Mouse (Mus musculus) embryonic facial prominence, embryonic 13.5 days (tissue): ENCODE results near the gene Ndufb3. TPM values are rescaled to one million over a fixed set of nuclear protein-coding genes. Genes with fewer than 3 reads are reported as not detected.
"Not testable (repeated sequence)": the region's sequence is repeated elsewhere in the genome, so short reads cannot be mapped to it uniquely, and the experiment has no call there.

ENCODE experiments used
- ATAC-seq: fragments of 200-750 bp; cut with Nextera tagmentation; 2 replicates; pipeline ENCODE4 v1.8.0; 2017; ENCODE audit warnings: low read depth; ENCODE audit not compliant: insufficient number of reproducible peaks, insufficient read depth, low FRiP score, low TSS enrichment
- H3K27ac ChIP-seq: fragments of 300-500 bp; sonication (generic); 2 replicates; pipeline ENCODE4 v1.5.1; 2015; ENCODE audit warnings: moderate library complexity, mild to moderate bottlenecking, inconsistent platforms
- H3K27me3 ChIP-seq: fragments of 300-500 bp; sonication (generic); 2 replicates; pipeline ENCODE4 v1.6.1; 2015; ENCODE audit warnings: mild to moderate bottlenecking, inconsistent platforms
- H3K36me3 ChIP-seq: fragments of 300-500 bp; sonication (generic); 2 replicates; pipeline ENCODE4 v1.6.1; 2015; ENCODE audit warnings: mild to moderate bottlenecking, inconsistent platforms
- H3K4me1 ChIP-seq: fragments of 300-500 bp; sonication (generic); 2 replicates; pipeline ENCODE4 v1.6.1; 2015; ENCODE audit warnings: inconsistent platforms
- H3K4me2 ChIP-seq: fragments of 300-500 bp; sonication (generic); 2 replicates; pipeline ENCODE4 v1.6.1; 2015; ENCODE audit warnings: moderate library complexity, mild to moderate bottlenecking, inconsistent platforms
- H3K4me3 ChIP-seq: fragments of 300-500 bp; sonication (generic); 2 replicates; pipeline ENCODE4 v1.5.1; 2015; ENCODE audit warnings: mild to moderate bottlenecking, inconsistent platforms
- H3K9ac ChIP-seq: fragments of 300-500 bp; sonication (generic); 2 replicates; pipeline ENCODE4 v1.6.1; 2015; ENCODE audit warnings: mild to moderate bottlenecking, inconsistent platforms
- H3K9me3 ChIP-seq: fragments of 300-500 bp; sonication (generic); 2 replicates; pipeline ENCODE4 v1.6.1; 2016; ENCODE audit warnings: inconsistent platforms
- WGBS: fragments of 180-500 bp; shearing (Covaris S2); methylation state at CpG from one replicate; pipeline ENCODE4 v1.1.7; 2015; ENCODE audit warnings: mixed read lengths; 5-methylcytosine and 5-hydroxymethylcytosine counted together
- polyA plus RNA-seq: library from polyadenylated mRNA; unstranded; fragments of >200 nt; fragmentation: Nextera tagmentation; extraction: Ambion mirVana; gene quantifications from 2 replicates; pipeline ENCODE4 v1.2.1, GENCODE M21; 2015

Gene Ndufb3
- polyA plus RNA-seq, 1 experiment from 2014 or later, result 176 TPM

- H3K9me3 ChIP-seq, result no peaks in the 10 kb centered on the region; the same call in 1 of the 2 replicates
- no peak for ATAC-seq
- no peaks in the 10 kb centered on the region for H3K4me1 ChIP-seq
- no peaks in the 10 kb centered on the region for H3K27me3 ChIP-seq
- H3K4me2 ChIP-seq, result no peak overlapping the region
- no peak overlapping the region for H3K27ac ChIP-seq
- 75% methylated on average over 6 of the region's 6 CpGs for WGBS
- no peaks in the 10 kb centered on the region for H3K36me3 ChIP-seq
- H3K9ac ChIP-seq, result no peak overlapping the region
- H3K4me3 ChIP-seq, result no peak overlapping the region
Measured at GRCm38 (mm10) chr1:58617978-58618668, 31.9 kb downstream of the Ndufb3 start.

DNA sequence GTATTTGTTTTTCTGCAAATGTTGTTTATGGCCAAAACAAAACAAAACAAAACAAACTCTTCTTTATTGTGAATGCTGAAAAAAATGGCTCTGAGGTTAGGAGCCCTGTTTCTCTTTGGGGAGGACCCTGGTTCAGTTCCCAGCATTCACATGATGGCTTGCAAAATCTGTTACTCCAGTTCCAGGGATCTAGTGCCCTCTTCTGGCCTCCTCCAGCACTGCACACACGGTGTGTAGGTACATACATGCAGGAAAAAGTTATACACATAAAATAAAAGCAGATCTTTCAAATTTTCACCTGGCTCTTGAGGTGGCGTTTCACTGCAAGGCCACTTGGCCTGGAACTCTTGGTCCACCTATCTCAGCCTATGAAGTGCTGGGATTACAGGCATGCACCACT, 32.6 kb downstream of the Ndufb3 start:
- 85% methylated on average over 2 of the region's 2 CpGs for whole genome bisulfite sequencing
- H3K4me1 ChIP-seq, result no peaks in the 10 kb centered on the region
- H3K4me3 ChIP-seq, result no peak overlapping the region
- ATAC-seq, result no peak
- H3K36me3 ChIP-seq, result no peaks in the 10 kb centered on the region
- no peak overlapping the region for H3K9ac ChIP-seq
- H3K4me2 ChIP-seq, result no peak overlapping the region
- no peak overlapping the region for H3K27ac ChIP-seq
- H3K27me3 ChIP-seq, result no peaks in the 10 kb centered on the region
- no peaks in the 10 kb centered on the region; the same call in 1 of the 2 replicates for H3K9me3 ChIP-seq

DNA sequence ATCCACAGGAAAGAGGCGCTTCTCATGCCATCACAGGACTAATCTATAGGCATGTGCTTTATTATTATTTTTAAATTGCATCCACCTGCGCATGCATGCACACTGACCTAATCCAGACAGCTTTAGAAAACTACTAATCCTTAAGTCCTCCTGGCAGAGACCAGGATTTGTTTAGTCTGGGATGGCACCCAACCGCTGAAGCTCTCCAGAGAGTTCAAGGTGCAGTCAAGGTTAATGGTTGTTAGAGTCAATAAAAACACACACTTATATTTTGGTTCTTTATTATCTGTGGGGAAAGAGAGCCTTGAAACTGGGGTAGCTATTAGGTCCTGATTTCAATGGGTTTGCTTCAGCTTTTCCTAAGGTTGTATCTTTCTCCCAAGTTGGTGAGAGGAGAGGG, 35.1 kb downstream of the Ndufb3 start:
- no peaks in the 10 kb centered on the region for H3K27me3 ChIP-seq
- H3K9ac ChIP-seq, result no peak overlapping the region
- no peaks in the 10 kb centered on the region for H3K36me3 ChIP-seq
- no peaks in the 10 kb centered on the region; the same call in 1 of the 2 replicates for H3K9me3 ChIP-seq
- H3K4me2 ChIP-seq, result no peak overlapping the region
- H3K4me3 ChIP-seq, result no peak overlapping the region
- WGBS, result 75% methylated on average over 3 of the region's 3 CpGs
- H3K4me1 ChIP-seq, result no peaks in the 10 kb centered on the region
- no peak overlapping the region for H3K27ac ChIP-seq
- ATAC-seq, result no peak

DNA sequence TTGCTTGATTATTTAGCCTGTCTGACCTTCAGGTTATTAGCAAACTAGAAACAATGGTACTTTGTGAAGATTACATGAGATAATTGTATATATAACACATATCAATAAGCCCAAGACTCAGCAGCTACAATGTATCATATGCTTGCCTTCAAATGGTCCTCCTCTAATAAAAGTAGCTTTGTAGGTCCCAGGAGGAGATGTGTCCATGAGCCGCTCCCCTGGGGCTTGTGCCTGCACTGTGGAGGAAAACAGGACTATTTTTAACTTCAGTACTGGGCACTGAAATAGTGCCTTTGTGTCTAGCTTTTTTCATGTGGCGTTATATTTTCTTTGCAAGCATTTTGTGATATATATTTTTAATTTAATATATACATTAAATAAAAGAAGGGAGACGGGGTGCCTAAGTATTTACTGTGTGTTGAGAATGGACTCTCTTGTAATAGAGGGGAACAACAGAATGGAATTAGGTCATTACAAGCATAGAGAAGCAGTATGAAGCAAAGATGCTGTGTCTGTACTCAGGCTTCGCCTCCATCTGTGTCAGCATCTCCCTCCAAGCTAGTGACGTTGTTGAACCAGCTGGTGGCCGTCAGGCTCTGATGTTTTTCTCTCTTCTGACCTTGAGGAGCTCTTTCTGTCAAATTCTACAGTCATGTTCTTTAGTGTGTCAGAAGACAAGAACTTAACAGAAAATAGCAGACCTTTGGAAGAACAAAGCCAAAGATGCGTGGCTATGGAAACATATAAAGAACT, 36.0 kb downstream of the Ndufb3 start:
- whole genome bisulfite sequencing, result 66% methylated on average over 7 of the region's 7 CpGs
- no peak for ATAC-seq
- H3K9ac ChIP-seq, result no peak overlapping the region
- no peak overlapping the region for H3K4me2 ChIP-seq
- H3K27ac ChIP-seq, result no peak overlapping the region
- H3K9me3 ChIP-seq, result no peaks in the 10 kb centered on the region; the same call in 1 of the 2 replicates
- H3K4me1 ChIP-seq, result no peaks in the 10 kb centered on the region
- no peaks in the 10 kb centered on the region for H3K27me3 ChIP-seq
- no peaks in the 10 kb centered on the region for H3K36me3 ChIP-seq
- no peak overlapping the region for H3K4me3 ChIP-seq

- H3K4me3 ChIP-seq, H3K36me3 ChIP-seq, H3K4me2 ChIP-seq, H3K27ac ChIP-seq, H3K27me3 ChIP-seq, H3K9ac ChIP-seq, H3K4me1 ChIP-seq, H3K9me3 ChIP-seq, ATAC-seq: not testable (repeated sequence)
- whole genome bisulfite sequencing, result 63% methylated on average over 2 of the region's 2 CpGs
Measured at GRCm38 (mm10) chr1:58628847-58629246, 42.7 kb downstream of the Ndufb3 start.

Other genes starting within 250 kb of the Ndufb3 start
- 344 and 384 TPM in 2 replicates for gene Bzw1, start 193.5 kb upstream of the Ndufb3 start, polyA plus RNA-seq
- 236 and 274 TPM in 2 replicates for gene Clk1, start 162.3 kb upstream of the Ndufb3 start, polyA plus RNA-seq
- 51.6 and 52.9 TPM in 2 replicates for gene Nif3l1, start 141.2 kb upstream of the Ndufb3 start, polyA plus RNA-seq
- 55.7 and 66.1 TPM in 2 replicates for gene Ppil3, start 140.9 kb upstream of the Ndufb3 start, polyA plus RNA-seq
- gene Orc2, start 81.3 kb upstream of the Ndufb3 start, polyA plus RNA-seq, result 34.9 and 36.5 TPM in 2 replicates
- gene Fam126b, start 61 bp upstream of the Ndufb3 start, polyA plus RNA-seq, result 7.7 and 9.2 TPM in 2 replicates
- gene Als2cr12, start 109.6 kb downstream of the Ndufb3 start, polyA plus RNA-seq, result not detected in 2 replicates
- 39.0 and 44.4 TPM in 2 replicates for gene Cflar, start 125.1 kb downstream of the Ndufb3 start, polyA plus RNA-seq
- 31.2 and 35.5 TPM in 2 replicates for gene Casp8, start 209.0 kb downstream of the Ndufb3 start, polyA plus RNA-seq